Mouse (Mus musculus) T-helper 17 cell (primary cell): ENCODE measurements at regions not wholly inside any gene's neighbourhood (a gene's known extent, or its start where the extent isn't known, plus 50 kb on each side); places are given as distances from the start of the nearest gene placed in this dataset.

ENCODE experiments used
- in situ Hi-C, 2 experiments: fragments of 300-600 bp; cut with MboI, MseI; formaldehyde crosslinking; loops; 1 replicate in 1 of 2; 2 replicates in 1 of 2; pipeline ENCODE4 v1.15.1; 2025; ENCODE audit warnings: high pct_unique_total_duplicates in 2 of 2

DNA sequence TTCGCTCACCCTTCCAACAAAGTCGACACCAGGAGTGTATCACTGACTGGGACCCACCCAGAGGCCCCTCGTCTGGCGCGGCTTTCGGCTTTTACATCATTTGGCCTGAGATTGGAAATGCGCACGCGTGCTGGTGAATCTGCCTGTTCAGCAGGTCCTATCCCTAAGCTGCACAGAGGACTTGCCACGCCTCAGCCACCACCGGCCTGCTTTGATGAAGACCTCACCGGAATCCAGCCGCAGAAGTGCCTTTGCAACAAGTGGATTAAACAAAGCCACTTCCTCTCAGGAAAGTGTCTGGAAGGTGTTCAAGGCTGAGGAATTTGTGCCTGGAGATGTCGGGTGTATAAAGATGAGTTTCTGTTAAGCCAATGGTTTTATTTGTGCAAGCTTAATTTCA lies 143.3 kb upstream of the Zc3h12a start:
- in situ Hi-C loops: no loop called here

GRCm38 (mm10) chr4:125266212-125266611 lies 138.6 kb upstream of the Zc3h12a start:
- in situ Hi-C loops: no loop called here

DNA sequence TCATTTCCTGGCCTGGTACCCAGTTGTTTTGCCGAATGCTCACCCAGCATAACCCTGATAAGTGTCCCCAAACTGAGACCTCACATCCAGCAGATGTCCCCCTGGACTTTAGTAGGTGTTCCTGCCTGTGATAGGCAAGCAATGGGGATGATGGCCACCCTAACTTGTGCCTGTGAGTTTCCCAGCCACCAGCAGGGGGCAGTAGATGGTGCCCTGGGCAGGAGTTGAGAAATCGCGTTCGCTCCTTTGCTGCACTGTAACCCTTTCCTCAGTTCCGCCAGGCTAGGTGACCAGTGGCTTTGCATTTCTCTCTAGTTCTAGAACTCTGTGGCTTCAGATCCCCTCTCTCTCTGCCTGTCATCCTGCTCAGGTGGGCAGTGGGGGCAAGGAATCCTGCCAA lies 137.9 kb upstream of the Zc3h12a start:
- in situ Hi-C loops: no loop called here

DNA sequence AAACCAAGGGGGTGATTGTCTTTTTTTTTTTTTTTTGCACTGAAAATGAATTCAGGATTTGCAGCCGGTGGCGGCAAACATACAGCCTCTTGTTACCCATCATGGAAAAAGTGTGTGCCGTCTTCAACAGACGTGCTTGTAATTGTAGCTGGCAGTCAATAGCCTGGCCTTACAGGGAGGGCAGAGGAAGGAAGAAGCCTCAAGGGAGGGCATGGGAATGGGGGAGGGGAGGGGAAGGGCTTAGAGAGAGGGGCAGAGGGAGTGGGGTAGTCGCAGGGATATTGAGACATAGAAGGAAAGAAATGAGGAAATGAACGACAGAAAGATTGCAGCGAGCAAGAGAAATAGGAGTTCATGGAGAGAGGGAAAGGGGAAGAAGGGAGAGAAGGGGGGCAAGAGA lies 137.4 kb upstream of the Zc3h12a start:
- in situ Hi-C loops: no loop called here

DNA sequence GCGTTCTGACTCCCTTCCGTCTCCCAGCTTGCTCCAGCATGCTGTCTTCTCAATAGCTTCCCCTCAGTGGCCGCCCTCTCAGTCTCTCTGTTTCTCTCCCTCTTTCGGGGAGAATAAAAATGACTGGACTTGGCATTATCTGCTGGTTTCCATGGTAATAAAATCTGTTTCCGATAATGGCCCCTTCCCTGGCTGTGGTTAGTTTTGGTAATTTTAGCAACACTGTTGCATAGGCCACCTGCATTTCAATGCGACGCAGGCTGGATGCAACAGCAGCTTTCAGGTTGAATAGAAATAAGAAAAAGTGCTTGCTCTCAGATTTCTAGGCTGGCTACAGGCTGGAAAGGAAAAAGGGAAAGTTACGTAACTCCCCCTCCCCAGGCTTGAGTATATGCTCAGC lies 133.9 kb upstream of the Zc3h12a start:
- in situ Hi-C loops: no loop called here

DNA sequence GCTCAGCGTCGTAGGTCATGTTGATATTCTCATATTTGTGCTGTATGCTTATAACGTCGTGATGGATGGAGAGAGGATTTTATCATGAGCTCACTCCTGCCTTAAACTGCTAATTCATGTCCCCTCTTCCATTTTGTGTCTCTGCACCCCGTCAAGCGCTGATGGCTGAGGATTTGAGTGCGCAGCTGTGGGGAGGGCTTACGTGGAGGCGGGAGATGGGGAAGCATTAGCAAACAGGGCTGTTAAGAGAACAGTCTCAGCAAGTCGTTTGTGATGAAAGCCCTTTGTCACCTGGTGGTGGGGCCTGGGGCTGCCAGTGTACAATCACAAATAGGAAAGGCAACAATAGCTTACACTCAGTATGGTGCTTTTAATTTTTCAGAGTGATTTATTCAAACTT lies 131.7 kb upstream of the Zc3h12a start:
- in situ Hi-C loops: no loop called here

DNA sequence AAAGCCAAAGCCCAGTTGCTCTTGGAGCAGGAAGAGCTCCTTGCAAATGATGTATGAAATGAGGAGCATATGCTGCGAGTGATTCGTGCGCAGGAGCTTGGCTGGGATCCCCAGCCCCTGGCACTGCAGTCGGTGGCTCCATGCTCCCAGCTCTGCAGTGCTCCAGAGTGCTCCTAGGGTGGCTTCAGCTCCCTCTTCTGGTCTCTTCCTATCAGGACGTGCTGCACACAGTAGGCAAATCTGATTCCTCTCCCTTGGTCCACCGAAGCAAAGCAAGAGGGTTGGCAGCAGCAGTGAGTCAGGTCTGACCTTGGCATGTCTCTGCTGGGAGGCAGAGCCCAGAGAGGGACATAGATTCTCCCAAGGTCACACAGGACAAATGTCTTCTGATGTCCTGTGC lies 130.3 kb upstream of the Zc3h12a start:
- in situ Hi-C loops: no loop called here

GRCm38 (mm10) chr4:125253161-125253560 lies 125.5 kb upstream of the Zc3h12a start:
- in situ Hi-C loops: no loop called here

DNA sequence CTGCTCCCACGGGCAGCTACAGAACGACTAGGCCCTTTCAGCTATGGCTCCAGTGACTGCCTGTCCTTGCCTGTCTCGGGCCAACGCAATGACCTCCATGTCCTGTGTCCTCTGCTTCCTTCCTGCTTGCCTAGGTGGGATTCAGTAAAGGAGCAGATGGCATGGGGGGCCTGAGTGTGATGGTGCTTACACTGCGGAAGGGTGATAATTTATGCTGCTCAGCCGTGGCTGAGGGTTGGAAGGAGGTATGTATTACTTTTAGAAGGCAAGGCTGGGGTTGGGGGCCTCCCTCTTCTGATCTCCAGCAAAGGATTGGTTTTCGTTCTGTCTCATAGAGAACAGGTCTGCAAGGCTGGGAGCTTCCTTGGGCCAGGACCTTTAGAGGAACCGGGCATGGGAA lies 124.6 kb upstream of the Zc3h12a start:
- in situ Hi-C loops: no loop called here

DNA sequence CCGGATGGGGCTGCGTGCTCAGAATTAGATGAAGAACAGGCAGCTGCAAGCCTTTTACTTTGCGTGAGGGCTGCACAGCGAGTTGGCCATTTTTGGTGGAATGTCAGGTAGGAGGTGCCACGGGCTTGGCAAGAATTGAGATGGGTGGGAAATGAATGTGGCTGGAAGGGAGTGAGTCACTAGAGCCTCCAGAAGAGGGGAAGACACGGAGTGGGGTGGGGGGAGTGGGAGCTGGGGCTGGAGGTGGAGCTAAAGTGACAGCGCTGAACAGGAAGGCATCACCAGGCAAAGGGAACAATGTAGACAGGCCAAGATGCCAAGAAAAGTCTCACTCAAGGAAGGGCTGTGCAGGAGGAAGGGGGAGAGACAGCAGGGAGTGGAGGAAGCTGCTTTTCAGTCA lies 121.4 kb upstream of the Zc3h12a start:
- in situ Hi-C loops: no loop called here

GRCm38 (mm10) chr4:125246171-125246570 lies 118.5 kb upstream of the Zc3h12a start:
- in situ Hi-C loops: no loop called here

GRCm38 (mm10) chr4:125242512-125242911 lies 114.9 kb upstream of the Zc3h12a start:
- in situ Hi-C loops: no loop called here

GRCm38 (mm10) chr4:125241577-125242262 lies 114.1 kb upstream of the Zc3h12a start:
- in situ Hi-C loops: no loop called here

- in situ Hi-C loops: no loop called here
These were observed 104.1 kb upstream of the Zc3h12a start for GRCm38 (mm10) chr4:125231711-125232260.

GRCm38 (mm10) chr4:125227194-125227593 lies 99.6 kb upstream of the Zc3h12a start:
- in situ Hi-C loops: no loop called here

DNA sequence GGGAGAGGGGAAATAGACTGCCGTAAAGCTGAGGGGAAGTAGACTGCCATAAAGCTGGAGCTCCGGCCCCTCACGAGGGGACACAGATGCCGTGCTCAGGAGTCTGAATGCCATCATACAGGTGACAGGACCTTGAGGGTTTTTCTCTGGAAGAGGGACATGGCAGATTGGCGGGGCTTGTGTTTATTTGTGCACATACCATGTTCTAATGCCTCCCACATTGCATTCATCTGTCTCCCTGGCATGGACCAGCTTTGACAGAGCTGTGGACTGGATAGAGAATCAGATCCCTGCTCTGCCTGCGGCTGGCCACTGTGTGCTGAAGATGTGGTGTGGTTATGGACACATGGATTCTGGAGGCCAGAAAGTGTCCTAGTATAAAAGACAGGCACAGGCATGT lies 95.3 kb upstream of the Zc3h12a start:
- in situ Hi-C loops: no loop called here

DNA sequence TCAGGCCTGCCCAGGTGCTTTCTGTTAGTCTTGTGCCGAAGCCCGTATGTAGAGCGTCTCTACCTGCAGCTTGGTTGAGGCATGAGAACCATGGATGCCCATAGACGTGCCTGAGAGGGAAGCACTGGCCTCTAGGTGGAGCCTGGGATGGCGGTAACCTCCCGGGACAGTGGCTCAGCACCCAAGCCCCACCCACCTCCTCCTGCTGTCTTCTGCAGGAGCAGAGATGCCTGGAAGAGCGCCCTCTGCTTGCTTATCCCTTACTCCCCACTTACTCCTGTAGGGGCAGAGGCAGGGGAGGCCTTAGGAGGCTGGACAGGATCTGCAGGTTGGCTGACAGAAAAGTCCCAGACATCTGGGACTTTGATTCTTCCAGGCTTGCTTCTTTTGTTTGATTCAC lies 92.7 kb upstream of the Zc3h12a start:
- in situ Hi-C loops: no loop called here

- in situ Hi-C loops: no loop called here
These were observed 91.6 kb upstream of the Zc3h12a start for GRCm38 (mm10) chr4:125219209-125219608.

- in situ Hi-C loops: no loop called here
These were observed 86.7 kb upstream of the Zc3h12a start for GRCm38 (mm10) chr4:125214306-125214705.

DNA sequence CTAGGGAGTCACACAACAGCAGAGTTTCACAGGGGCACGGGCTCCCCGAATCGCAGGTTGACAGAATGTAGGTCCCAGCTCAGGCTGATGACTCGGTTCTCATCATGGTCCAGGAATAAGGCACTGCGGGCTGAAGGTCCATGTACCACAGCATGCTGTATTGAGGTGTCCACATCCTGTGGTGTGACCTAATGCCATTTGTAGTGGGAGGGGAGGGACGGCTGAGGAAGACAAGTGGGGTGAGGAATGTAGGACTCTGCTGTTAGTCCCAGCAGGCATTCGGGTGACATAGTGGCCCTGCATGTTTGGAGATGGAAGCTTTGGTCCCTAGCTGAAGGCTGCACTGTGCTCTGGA lies 84.5 kb upstream of the Zc3h12a start:
- in situ Hi-C loops: no loop called here

DNA sequence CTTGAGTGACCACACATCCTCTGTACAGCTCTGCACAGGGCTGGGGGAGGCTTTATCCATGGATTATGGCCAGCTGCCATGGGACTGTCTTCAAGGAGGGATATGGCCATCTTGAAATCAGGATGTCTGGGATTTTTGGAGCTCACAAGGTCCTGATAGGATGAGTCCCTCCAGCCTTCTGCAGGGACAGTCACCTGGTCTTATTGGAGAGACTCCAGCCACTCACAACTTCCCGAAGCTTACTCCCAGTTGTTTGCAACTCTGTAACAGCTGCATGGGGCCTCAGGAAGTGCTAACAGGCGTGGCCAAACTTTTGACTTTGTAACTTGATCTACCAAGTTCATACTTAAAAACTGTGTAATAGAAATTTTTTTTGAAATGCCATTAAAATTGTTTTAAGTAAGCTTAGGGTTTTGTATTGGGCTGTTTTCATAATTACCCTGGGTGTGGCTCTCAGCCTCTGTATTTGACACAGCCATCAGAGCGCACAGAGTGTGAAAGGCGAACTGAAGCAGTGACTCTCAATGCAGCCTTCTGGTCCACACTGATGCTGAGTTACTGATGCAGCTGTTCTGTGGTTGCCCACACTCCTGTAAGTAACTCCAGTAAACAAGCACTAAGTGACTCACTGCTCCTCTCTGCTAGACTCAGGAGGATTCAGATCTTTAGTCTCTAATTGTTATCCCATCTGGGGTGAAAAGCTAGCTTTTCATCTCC lies 84.0 kb upstream of the Zc3h12a start:
- in situ Hi-C loops: no loop called here

GRCm38 (mm10) chr4:125210719-125211118 lies 83.1 kb upstream of the Zc3h12a start:
- in situ Hi-C loops: no loop called here
